Mouse (Mus musculus): Measurements from ENCODE around the gene Clgn.
A peak's percentile ranks its signal among the peaks of the same experiment; 100 is the strongest.
"Not testable (repeated sequence)": the region's sequence is repeated elsewhere in the genome, so short reads cannot be mapped to it uniquely, and the experiment has no call there.

Gene Clgn

GRCm38 (mm10) chr8:83423032-83423825 lies 33.6 kb downstream of the Clgn start:
- DNase-seq, result peak; percentile 44 to 83

DNA sequence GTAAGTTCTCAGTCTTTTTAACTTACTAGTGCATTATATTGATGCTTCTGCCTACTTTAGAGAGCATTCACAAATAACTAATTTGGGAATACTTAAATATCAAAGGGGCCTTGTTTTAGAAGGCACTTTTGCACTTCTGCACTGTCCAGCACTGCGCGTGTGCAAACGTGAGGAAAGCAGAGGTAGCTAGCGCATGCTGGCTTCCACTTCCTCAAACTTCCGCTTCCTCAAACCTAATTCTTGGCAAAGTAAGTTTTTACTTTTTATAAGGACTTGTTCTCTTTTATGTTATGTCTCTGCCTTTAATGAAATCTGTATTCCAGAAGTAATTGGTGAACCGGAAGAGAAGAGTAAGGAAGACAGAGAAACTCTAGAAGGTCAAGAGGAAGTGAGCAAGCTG lies 35.5 kb downstream of the Clgn start:
- no peak for DNase-seq

DNA sequence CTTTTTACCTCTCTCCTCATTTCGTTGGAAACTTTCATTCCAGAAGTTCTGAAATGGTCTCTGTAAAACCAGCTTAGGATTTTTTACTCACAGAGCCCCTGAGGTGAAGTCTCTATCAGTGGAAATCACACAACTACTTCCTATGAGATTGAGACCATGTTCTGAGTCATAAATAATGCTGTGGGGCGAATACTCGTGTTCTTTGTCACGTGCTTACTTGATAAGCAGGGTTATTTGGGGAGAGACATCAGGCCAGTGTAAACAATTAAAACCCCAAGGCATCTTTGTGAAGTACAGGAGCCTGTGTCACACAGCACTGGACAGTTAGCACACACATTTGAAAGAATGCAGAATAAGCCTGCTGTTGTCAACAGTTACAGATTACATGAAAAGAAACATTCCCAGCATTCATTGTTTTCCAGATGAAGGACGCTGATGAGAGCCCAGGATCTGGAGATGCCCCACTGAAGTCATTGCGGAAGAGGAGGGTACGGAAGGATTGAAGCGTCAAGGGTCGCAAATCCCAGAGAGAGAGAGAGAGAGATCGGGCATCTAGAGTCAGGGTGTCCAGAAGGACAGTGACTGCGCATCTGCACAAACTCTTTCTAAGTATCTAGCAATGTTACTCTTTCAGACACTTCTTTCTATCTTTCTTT lies 36.6 kb downstream of the Clgn start:
- no peak for DNase-seq

DNA sequence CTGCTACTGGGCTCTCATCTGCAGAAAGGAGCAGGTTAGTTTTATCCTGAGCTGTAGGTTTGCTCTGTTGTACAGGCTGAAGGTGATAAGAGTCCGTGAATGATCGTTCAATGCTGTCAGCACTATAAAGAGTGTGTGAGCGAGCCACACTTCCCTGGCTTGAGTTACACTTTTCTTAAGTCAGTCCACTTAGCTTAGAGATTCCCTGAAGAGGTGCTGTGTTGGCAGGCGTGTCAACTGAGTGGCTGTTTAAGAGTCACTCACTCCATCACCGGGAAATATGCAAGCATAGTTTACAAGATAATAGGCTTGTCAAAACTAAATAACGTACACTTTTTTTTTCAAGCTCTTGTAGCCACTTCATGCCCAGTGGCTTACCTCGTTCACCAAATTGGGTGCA lies 37.3 kb downstream of the Clgn start:
- DNase-seq, result no peak

DNA sequence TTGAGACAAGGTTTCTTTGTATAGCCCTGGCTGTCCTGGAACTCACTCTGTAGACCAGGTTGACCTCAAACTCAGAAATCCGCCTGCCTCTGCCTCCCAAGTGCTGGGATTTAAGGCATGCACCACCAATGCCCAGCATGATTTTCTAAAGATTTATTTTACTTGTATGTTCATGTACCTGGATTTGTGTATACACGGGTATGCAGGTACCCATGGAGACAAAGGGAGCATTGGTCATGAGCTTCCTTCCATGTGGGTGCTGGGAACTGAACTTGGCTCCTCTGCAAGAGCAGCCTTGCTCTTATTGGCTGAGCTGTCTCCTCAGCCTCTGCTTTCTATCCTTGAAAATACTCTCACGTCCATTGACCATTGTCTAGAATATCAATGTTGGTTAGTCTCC lies 39.0 kb downstream of the Clgn start:
- DNase-seq, result not testable (repeated sequence)

DNA sequence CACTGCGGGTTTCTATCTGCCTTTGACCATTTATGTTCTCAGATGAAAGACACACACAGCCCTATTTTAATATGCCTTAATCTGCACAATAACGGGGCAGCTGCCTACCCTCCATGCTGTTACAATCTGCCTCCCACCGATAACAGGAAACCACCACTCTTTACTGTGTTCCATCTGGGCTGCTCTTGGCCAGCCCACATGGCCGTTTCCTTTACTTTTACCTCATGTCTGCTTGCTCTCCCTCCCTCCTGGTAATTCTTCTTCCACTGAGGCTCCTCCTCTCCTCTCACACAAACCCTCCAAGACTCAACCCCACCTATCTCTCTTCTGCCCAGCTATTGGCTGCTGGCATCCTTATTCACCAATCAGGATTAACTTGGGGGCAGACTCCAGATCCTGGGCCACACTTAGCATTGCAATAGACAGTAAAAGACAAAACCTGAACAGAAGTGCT lies 39.4 kb downstream of the Clgn start:
- no peak for DNase-seq

DNA sequence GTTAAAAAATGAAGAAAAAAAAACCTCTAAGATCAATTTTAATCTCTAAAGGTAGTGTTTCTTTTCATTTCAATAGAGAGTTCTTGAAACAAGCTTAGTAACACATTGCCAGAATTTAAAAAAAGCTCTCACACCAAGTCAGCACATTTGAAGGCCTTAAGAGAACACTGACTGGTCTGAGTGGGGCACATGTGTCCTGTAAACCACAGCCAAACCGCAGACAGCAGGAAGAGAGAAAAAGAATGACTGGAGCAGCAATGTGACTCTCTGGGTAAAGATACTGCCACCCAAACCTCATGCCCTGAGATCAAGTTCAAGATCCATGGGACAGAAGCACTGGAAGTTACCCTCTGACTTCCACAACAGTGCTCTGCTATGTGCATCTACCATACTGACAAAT lies 47.4 kb downstream of the Clgn start:
- no peak for DNase-seq

DNA sequence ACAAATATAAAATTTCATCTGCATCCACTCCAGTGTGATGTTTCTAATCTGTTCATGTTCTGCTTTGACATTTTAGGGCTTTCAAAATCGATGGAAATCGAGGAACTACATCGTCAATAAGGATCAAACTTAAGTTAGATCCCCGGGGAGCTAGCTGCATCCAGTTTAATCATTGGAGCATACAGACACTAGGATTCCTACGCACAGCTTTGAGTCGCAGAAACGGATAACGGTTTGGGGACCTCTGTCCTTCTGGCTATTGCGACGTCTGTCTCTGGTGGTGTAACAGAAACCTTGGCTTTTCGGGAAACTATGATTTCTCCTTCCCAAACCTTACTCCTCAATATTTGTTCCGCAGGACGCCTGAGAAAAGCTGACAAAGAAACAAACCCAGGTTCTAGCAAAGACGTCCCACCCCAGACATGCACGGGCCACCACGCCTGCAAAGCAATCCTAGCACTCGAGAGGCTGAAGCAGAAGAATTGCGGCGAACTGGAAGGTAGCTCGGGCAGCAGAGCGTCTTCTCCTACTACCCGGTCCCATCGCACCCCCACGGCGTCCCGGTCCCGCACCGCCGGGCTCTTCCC lies 52.1 kb downstream of the Clgn start:
- DNase-seq, result no peak

DNA sequence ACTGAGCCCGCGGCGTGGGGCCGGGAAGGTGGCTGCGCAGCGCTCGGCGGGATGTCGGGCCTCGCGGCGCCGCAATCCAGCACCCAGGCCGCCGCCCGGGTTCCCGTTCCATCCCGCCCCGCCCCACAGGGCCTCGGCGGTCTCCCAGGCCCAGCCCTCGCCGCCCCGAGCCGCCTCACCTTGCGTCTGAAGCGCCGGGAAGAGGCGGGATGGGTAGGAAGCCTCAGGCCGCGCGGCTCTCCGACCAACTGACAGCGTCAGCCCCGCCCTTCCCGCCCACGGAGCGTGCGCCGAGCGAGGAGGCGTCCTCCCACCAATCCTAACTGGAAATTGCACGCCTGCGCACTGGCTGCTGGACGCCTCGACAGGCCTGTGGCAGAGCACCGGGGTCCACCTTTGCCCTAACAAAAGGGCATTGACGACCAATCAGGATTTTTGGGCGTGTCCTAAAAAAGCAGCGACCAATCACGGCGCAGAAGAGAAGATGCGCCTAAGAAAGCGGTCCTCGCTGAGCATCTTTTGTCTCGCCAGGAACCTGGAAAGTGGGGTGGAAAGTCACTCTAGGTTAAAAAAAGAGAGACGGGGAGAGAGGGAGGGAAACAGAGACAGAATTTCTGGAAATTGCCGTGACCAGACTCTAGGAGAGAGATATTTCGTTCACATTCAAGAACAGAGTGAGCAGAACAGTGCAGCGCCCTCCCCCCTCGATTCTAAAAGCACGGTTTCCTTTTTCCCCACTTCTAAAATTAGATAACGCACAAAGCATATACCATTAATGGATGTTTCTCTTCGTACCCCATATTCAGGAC lies 52.8 kb downstream of the Clgn start:
- DNase-seq, result peak; percentile 97 to 99

- no peak for DNase-seq
Measured at GRCm38 (mm10) chr8:83443052-83443400, 53.4 kb downstream of the Clgn start.

- peak in 1 of 2 experiments; percentile 38 for DNase-seq
Measured at GRCm38 (mm10) chr8:83449960-83450359, 60.3 kb downstream of the Clgn start.

DNA sequence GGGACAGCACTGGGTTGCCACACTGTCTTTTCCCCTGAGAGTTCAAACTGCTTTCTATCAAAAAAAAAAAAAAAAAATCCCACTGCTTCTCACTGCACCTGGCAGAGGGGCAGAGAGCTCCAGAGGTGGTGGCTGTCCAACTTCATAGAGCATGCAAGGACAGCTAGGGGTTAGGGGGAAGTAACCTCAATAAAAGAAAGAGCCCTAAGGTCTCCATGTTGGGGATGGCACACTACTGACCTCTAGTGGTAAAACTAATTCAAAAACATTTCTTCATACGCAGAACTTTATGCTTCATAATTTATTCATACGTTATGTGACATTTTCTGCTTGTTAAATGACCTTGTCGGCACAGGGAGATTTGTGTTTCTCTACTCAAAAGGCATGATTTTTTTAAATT lies 61.4 kb downstream of the Clgn start:
- no peak for DNase-seq

DNA sequence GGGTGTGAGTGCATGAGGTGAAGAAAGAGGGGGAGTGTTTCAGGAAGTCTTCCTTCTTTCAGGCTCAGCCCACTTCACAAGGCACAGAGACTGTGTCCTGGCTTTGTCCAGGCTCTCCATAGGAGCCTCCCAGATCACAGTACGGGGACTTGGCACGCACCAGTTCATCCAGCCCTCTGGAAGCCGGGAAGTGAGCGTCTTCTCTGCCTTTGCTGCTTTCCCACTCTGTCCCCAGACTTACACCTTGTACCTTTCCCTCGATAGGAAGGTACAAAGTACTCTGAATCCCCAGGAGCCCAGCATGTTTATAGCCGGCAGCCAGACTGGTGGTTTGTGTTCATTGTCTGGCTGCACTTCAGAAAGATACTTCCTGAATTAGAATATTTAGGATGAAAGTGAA lies 67.5 kb downstream of the Clgn start:
- peak; percentile 48 to 83 for DNase-seq

DNA sequence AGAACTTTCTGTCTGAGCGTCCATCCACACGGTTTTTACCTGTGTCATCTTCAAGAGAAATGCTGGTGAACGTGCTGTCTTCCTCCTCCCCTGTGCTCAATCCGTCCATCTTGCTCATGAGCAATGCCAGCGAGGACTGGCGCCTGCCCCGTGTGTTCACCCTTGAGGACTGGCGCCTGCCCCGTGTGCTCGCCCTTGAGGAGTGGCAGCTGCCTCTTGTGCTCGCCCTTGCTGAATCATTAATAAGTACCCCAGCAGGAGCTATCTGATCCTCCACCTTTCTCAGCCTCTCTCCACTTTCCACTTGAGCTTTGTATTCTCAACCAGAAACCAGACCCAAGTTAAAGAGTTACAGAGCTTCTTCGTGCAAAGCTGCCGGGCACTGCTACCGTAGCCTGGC lies 68.6 kb downstream of the Clgn start, which contains the start of gene Scoc:
TSS of gene Scoc (minus strand) at position 170 of the 400 bp plus-strand sequence.
- DNase-seq, result peak; percentile 74 to 91

DNA sequence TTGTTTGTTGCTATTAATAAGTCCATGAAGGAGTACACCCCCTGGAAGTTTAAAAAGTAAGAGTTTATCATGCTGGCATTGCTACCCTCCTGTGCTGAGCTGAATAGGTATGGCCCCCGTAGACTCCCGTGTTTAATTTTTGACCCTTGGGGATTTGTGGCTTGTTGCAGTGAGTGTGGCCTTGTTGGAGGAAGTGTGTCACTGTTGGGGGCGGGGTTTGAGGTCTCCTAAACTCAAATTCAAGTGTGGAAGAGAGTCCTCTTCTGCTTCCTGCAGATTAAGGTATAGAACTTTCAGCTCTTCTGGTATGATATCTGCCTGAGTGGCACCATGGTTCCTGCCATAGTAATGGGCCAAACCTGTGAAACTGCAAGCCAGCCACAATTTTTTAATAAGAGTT lies 69.9 kb downstream of the Clgn start:
- no peak for DNase-seq
